Mouse (Mus musculus) gastrocnemius, postnatal 4 days (tissue): ENCODE results near the gene Klk5. TPM values are rescaled to one million over a fixed set of nuclear protein-coding genes. Genes with fewer than 3 reads are reported as not detected.

Experiments
- DNase-seq, 2 experiments: peaks; one replicate each; pipeline ENCODE4 v3.0.0; 2021 to 2022; ENCODE audit warnings: low spot score in 2 of 2, mixed read lengths in 2 of 2
- long read RNA-seq, 2 experiments: library from polyadenylated mRNA; stranded (forward); transcript quantifications; one replicate each; pipeline ENCODE4 v2.0.0; 2021
- total RNA-seq, 2 experiments: library from RNA; stranded (reverse); gene quantifications; 2 replicates each; pipeline ENCODE4 v1.2.3; 2021

The Klk5 gene
- total RNA-seq: not detected
- long read RNA-seq, experiment 1, partial matches to known transcripts: 0 of 2 reads
- long read RNA-seq, experiment 1, other reads (novel, unspliced or antisense): 1 of 2 reads
- long read RNA-seq, experiment 2: 0 reads

- no peak for DNase-seq
Measured at GRCm38 (mm10) chr7:43841701-43842100, at the start of gene Klk5. Klk5 (plus strand) TSS chr7:43841971.

- DNase-seq: no peak
Measured at GRCm38 (mm10) chr7:43796355-43796754, 45.4 kb upstream of the Klk5 start.

GRCm38 (mm10) chr7:43797333-43797769 lies 44.4 kb upstream of the Klk5 start, which contains the start of gene Klk8:
Klk8 (plus strand) TSS chr7:43797577.
- no peak for DNase-seq

GRCm38 (mm10) chr7:43797844-43798462 lies 43.8 kb upstream of the Klk5 start:
- no peak for DNase-seq

GRCm38 (mm10) chr7:43799876-43800275 lies 41.9 kb upstream of the Klk5 start:
- no peak for DNase-seq

- no peak for DNase-seq
Measured at GRCm38 (mm10) chr7:43810994-43811393, 30.8 kb upstream of the Klk5 start, which contains the start of gene Klk7. Klk7 (plus strand) TSS chr7:43811294.

- no peak for DNase-seq
Measured at GRCm38 (mm10) chr7:43815211-43815610, 26.6 kb upstream of the Klk5 start.

- DNase-seq: no peak
Measured at GRCm38 (mm10) chr7:43816746-43817145, 25.0 kb upstream of the Klk5 start.

- no peak for DNase-seq
Measured at GRCm38 (mm10) chr7:43821581-43821980, 20.2 kb upstream of the Klk5 start.

- DNase-seq: no peak
Measured at GRCm38 (mm10) chr7:43824199-43824598, 17.6 kb upstream of the Klk5 start, which contains the start of gene Klk6. Klk6 (plus strand) TSS chr7:43824499.

GRCm38 (mm10) chr7:43826056-43826455 lies 15.7 kb upstream of the Klk5 start:
- DNase-seq: no peak

GRCm38 (mm10) chr7:43827706-43828105 lies 14.1 kb upstream of the Klk5 start:
- DNase-seq: no peak

- DNase-seq: no peak
Measured at GRCm38 (mm10) chr7:43829006-43829405, 12.8 kb upstream of the Klk5 start.

- DNase-seq: no peak
Measured at GRCm38 (mm10) chr7:43843801-43844200, 2.0 kb downstream of the Klk5 start.

- no peak for DNase-seq
Measured at GRCm38 (mm10) chr7:43851616-43852015, 9.8 kb downstream of the Klk5 start.

- DNase-seq: no peak
Measured at GRCm38 (mm10) chr7:43854642-43855380, 13.0 kb downstream of the Klk5 start.

- no peak for DNase-seq
Measured at GRCm38 (mm10) chr7:43855709-43856108, 13.9 kb downstream of the Klk5 start.

- DNase-seq: no peak
Measured at GRCm38 (mm10) chr7:43856307-43856706, 14.5 kb downstream of the Klk5 start.

- DNase-seq: no peak
Measured at GRCm38 (mm10) chr7:43857501-43857900, 15.7 kb downstream of the Klk5 start.

GRCm38 (mm10) chr7:43860411-43860810 lies 18.6 kb downstream of the Klk5 start:
- no peak for DNase-seq

- DNase-seq: peak; percentile 52 to 70
Measured at GRCm38 (mm10) chr7:43873237-43873636, 31.5 kb downstream of the Klk5 start.

- DNase-seq: no peak
Measured at GRCm38 (mm10) chr7:43873674-43874073, 31.9 kb downstream of the Klk5 start.
